Mouse (Mus musculus) forebrain, embryonic 12.5 days (tissue): Measurements from ENCODE around the gene Map3k20. TPM values are rescaled to one million over a fixed set of nuclear protein-coding genes. Genes with fewer than 3 reads are reported as not detected.

Experiments
- ATAC-seq: fragments of 200-750 bp; cut with Nextera tagmentation; 2 replicates; pipeline ENCODE4 v1.8.0; 2017; ENCODE audit warnings: moderate TSS enrichment; ENCODE audit not compliant: low FRiP score
- H3K27ac ChIP-seq: fragments of 300-500 bp; sonication (generic); 2 replicates; pipeline ENCODE4 v1.5.1; 2016; ENCODE audit warnings: mild to moderate bottlenecking
- H3K27me3 ChIP-seq: fragments of 300-500 bp; sonication (generic); 2 replicates; pipeline ENCODE4 v1.6.1; 2016; ENCODE audit warnings: mild to moderate bottlenecking
- H3K36me3 ChIP-seq: fragments of 300-500 bp; sonication (generic); replicated peaks from 2 replicates; pipeline ENCODE4 v1.6.1; 2016; ENCODE audit warnings: mild to moderate bottlenecking
- H3K4me1 ChIP-seq: fragments of 300-500 bp; sonication (generic); 2 replicates; pipeline ENCODE4 v1.6.1; 2016
- H3K4me2 ChIP-seq: fragments of 300-500 bp; sonication (generic); 2 replicates; pipeline ENCODE4 v1.6.1; 2016; ENCODE audit warnings: mild to moderate bottlenecking, moderate library complexity
- H3K4me3 ChIP-seq: fragments of 300-500 bp; sonication (generic); replicated peaks from 2 replicates; pipeline ENCODE4 v1.5.1; 2016; ENCODE audit warnings: mild to moderate bottlenecking
- H3K9ac ChIP-seq: fragments of 300-500 bp; sonication (generic); 2 replicates; pipeline ENCODE4 v1.6.1; 2016; ENCODE audit warnings: mild to moderate bottlenecking
- H3K9me3 ChIP-seq: fragments of 300-500 bp; sonication (generic); 2 replicates; pipeline ENCODE4 v1.6.1; 2016
- WGBS: fragments of 180-500 bp; shearing (Covaris S2); methylation state at CpG from one replicate; pipeline ENCODE4 v1.1.7; 2016; 5-methylcytosine and 5-hydroxymethylcytosine counted together
- polyA plus RNA-seq: library from polyadenylated mRNA; unstranded; fragments of >200 nt; fragmentation: Nextera tagmentation; extraction: Ambion mirVana; gene quantifications from 2 replicates; pipeline ENCODE4 v1.2.1, GENCODE M21; 2016

The Map3k20 gene
- polyA plus RNA-seq, 1 experiment from 2014 or later: 7.0 TPM

GRCm38 (mm10) chr2:72366503-72366902 lies 81.1 kb downstream of the Map3k20 start:
- WGBS: 94% methylated on average over 5 of the region's 5 CpGs
- Histone ChIP-seq H3K36me3 (no peaks in the 10 kb centered on the region), H3K4me1 (peaks cover 3% of the 10 kb centered on the region; the same call in 1 of the 2 replicates), H3K4me3 (no peak overlapping the region), H3K9ac (no peak overlapping the region), H3K27ac (no peak overlapping the region), H3K27me3 (no peaks in the 10 kb centered on the region), H3K9me3 (no peaks in the 10 kb centered on the region), H3K4me2 (no peak overlapping the region)
- ATAC-seq: no peak

DNA sequence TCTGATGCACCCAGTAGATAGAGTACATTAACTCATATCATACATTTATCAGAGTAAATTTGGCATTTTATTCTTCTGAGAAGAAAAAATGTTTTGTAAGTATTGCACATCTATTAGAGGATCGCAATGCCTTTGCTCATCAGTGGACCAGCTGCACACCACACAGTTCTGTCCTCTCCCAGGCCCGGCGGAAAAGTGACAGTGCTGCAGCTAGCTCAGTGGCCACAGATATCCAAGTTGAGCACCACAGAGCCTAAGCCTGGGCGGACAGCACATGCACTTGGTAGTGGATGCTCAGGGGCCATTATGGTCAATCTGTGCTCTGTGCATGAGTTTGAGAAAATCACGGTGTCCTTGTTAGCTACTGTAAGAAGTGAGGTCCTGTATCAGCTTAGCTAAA lies 82.4 kb downstream of the Map3k20 start:
- Histone ChIP-seq H3K27me3 (no peaks in the 10 kb centered on the region), H3K9me3 (no peaks in the 10 kb centered on the region), H3K4me1 (no peaks in the 10 kb centered on the region), H3K27ac (no peak overlapping the region), H3K4me3 (no peak overlapping the region), H3K9ac (no peak overlapping the region), H3K36me3 (peaks cover 3% of the 10 kb centered on the region; the same call in 1 of the 2 replicates), H3K4me2 (no peak overlapping the region)
- 94% methylated on average over 5 of the region's 5 CpGs for WGBS
- ATAC-seq: no peak

GRCm38 (mm10) chr2:72369140-72369600 lies 83.7 kb downstream of the Map3k20 start:
- no peaks in the 10 kb centered on the region for H3K9me3 ChIP-seq
- no peak overlapping the region for H3K27ac ChIP-seq
- H3K4me1 ChIP-seq: no peaks in the 10 kb centered on the region
- no peak overlapping the region for H3K4me2 ChIP-seq
- no peak overlapping the region for H3K9ac ChIP-seq
- no peaks in the 10 kb centered on the region for H3K27me3 ChIP-seq
- WGBS: 94% methylated on average over 6 of the region's 6 CpGs
- H3K4me3 ChIP-seq: no peak overlapping the region
- peaks cover 3% of the 10 kb centered on the region; the same call in 1 of the 2 replicates for H3K36me3 ChIP-seq
- no peak for ATAC-seq

- ATAC-seq: no peak
- no peaks in the 10 kb centered on the region for H3K27me3 ChIP-seq
- no peaks in the 10 kb centered on the region for H3K9me3 ChIP-seq
- H3K9ac ChIP-seq: no peak overlapping the region
- WGBS: 92% methylated on average over 13 of the region's 13 CpGs
- H3K4me2 ChIP-seq: no peak overlapping the region
- H3K4me1 ChIP-seq: no peaks in the 10 kb centered on the region
- no peak overlapping the region for H3K4me3 ChIP-seq
- H3K27ac ChIP-seq: no peak overlapping the region
- H3K36me3 ChIP-seq: peaks cover 3% of the 10 kb centered on the region; the same call in 1 of the 2 replicates
These were observed 86.7 kb downstream of the Map3k20 start for GRCm38 (mm10) chr2:72372136-72372535.

DNA sequence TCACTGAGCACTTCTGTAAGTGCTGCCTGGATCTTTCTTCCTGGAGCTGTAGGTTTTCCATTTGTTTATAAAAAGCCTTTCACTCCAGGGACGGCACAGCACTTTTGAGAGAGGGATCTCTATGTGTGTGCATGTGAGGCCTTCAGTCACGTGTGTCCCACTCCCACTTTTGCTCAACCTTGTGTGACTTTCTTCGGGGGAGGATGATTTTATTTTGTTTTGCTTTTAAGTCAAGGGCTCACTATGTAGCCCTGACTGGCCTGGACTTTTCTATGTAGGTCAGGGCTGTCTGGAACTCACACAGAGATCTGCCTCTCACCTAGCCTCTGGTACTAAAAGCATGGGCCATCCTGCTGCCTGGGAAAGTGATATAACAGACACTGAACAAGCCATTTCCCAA lies 88.6 kb downstream of the Map3k20 start:
- H3K9me3 ChIP-seq: no peaks in the 10 kb centered on the region
- ATAC-seq: no peak
- no peaks in the 10 kb centered on the region for H3K27me3 ChIP-seq
- WGBS: 77% methylated on average over 3 of the region's 3 CpGs
- H3K4me2 ChIP-seq: no peak overlapping the region
- H3K4me1 ChIP-seq: no peaks in the 10 kb centered on the region
- no peak overlapping the region for H3K27ac ChIP-seq
- no peak overlapping the region for H3K9ac ChIP-seq
- H3K36me3 ChIP-seq: peaks cover 3% of the 10 kb centered on the region; the same call in 1 of the 2 replicates
- no peak overlapping the region for H3K4me3 ChIP-seq

- Histone ChIP-seq H3K4me1 (no peaks in the 10 kb centered on the region), H3K4me2 (no peak overlapping the region), H3K9me3 (no peaks in the 10 kb centered on the region), H3K27ac (no peak overlapping the region), H3K36me3 (peaks cover 3% of the 10 kb centered on the region; the same call in 1 of the 2 replicates), H3K4me3 (no peak overlapping the region), H3K9ac (no peak overlapping the region), H3K27me3 (no peaks in the 10 kb centered on the region)
- 86% methylated on average over 3 of the region's 3 CpGs for WGBS
- no peak for ATAC-seq
These were observed 90.4 kb downstream of the Map3k20 start for GRCm38 (mm10) chr2:72375877-72376276.

DNA sequence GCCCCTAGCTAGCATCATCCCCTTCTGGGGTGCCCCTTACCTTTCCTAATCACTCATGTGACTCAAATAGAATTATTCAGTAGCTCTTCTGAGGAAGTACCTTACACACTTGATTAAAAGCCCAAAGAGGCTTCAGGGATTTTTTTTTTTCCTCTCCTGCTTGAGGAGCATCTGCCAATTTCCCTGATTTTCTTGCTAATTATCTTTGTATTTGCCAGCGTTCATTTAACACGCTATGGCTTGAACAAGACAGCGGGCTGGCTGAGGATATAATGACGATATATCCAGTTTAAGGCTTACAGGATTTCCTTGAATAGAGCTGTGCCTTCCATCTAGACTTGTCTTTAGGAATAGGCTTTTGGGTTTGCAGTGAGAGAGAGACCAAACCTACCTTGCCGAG lies 91.5 kb downstream of the Map3k20 start:
- Histone ChIP-seq H3K4me1 (no peaks in the 10 kb centered on the region), H3K36me3 (no peaks in the 10 kb centered on the region), H3K27me3 (no peaks in the 10 kb centered on the region), H3K9ac (no peak overlapping the region), H3K4me3 (no peak overlapping the region), H3K27ac (no peak overlapping the region), H3K4me2 (no peak overlapping the region), H3K9me3 (no peaks in the 10 kb centered on the region)
- ATAC-seq: no peak
- WGBS: 84% methylated on average over 5 of the region's 5 CpGs

GRCm38 (mm10) chr2:72379425-72379824 lies 94.0 kb downstream of the Map3k20 start:
- Histone ChIP-seq H3K27ac (no peak overlapping the region), H3K36me3 (no peaks in the 10 kb centered on the region), H3K4me3 (no peak overlapping the region), H3K27me3 (no peaks in the 10 kb centered on the region), H3K4me2 (no peak overlapping the region), H3K9me3 (no peaks in the 10 kb centered on the region), H3K4me1 (no peaks in the 10 kb centered on the region), H3K9ac (no peak overlapping the region)
- no peak for ATAC-seq
- WGBS: 94% methylated on average over 11 of the region's 11 CpGs

GRCm38 (mm10) chr2:72382662-72383061 lies 97.2 kb downstream of the Map3k20 start:
- ATAC-seq: no peak
- no peak overlapping the region for H3K4me3 ChIP-seq
- WGBS: 79% methylated on average over 6 of the region's 6 CpGs
- no peaks in the 10 kb centered on the region for H3K27me3 ChIP-seq
- no peaks in the 10 kb centered on the region for H3K9me3 ChIP-seq
- no peak overlapping the region for H3K9ac ChIP-seq
- H3K4me2 ChIP-seq: no peak overlapping the region
- H3K27ac ChIP-seq: no peak overlapping the region
- no peaks in the 10 kb centered on the region for H3K36me3 ChIP-seq
- H3K4me1 ChIP-seq: no peaks in the 10 kb centered on the region

DNA sequence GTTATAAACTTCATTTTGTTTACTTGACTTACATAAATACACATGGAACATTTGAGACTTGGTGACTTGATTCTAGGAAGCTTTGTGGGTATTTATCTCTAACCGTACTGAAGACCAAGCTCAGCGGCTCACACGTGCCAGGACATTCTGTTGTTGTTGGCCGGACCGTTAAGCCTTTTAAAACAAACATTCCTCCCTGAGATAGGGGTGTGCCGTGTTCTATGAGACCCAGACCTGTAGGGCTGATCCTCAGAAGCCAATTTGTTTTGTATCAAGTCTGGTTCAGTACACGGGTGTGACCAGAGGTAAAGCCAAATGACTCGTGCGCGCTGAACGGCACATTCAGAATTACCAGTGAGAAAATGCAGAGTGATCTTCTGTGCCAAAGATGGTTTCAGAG lies 97.9 kb downstream of the Map3k20 start:
- Histone ChIP-seq H3K4me2 (no peak overlapping the region), H3K9me3 (no peaks in the 10 kb centered on the region), H3K36me3 (no peaks in the 10 kb centered on the region), H3K9ac (no peak overlapping the region), H3K4me3 (no peak overlapping the region), H3K4me1 (no peaks in the 10 kb centered on the region), H3K27ac (no peak overlapping the region), H3K27me3 (no peaks in the 10 kb centered on the region)
- 75% methylated on average over 11 of the region's 11 CpGs for WGBS
- ATAC-seq: no peak

DNA sequence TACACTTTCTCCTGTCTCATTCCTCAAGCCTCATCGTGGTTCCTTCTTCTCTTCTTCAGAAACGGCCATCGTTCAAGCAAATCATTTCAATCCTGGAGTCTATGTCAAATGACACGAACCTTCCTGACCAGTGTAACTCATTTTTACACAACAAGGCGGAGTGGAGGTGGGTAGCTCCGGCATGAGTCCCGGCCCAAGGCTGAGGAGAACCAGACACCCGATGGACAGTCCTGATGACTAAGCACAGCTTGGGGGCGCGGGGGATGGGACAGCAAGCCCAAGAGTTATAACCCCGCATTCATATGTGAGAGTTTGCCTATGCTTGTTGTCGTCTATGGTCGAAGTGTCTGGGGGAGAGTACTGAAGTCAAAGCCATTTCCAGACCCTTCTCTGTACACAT lies 104.0 kb downstream of the Map3k20 start:
- no peak overlapping the region for H3K9ac ChIP-seq
- peaks cover 18% of the 10 kb centered on the region for H3K4me1 ChIP-seq
- no peak for ATAC-seq
- 93% methylated on average over 13 of the region's 13 CpGs for WGBS
- no peaks in the 10 kb centered on the region for H3K9me3 ChIP-seq
- H3K4me3 ChIP-seq: no peak overlapping the region
- H3K36me3 ChIP-seq: no peaks in the 10 kb centered on the region
- no peaks in the 10 kb centered on the region for H3K27me3 ChIP-seq
- no peak overlapping the region for H3K4me2 ChIP-seq
- no peak overlapping the region for H3K27ac ChIP-seq

DNA sequence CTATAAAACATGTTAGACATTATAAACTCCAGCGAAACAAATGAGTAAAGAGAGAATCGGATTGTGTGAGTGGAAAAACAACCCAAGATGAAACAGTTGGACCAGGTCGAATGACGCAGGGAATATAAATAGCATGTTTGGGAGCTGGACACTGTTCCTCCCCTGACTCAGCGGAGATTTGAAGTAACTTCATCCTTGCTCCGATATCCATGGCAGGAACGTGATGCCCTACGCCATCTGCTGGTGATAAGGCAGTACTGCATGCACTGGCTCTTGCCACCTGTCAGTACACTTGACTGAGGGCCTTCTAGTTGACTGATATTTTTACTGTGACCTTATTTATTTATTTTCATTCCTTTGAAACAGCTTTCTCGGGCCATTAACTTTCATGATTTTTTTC lies 104.5 kb downstream of the Map3k20 start:
- Histone ChIP-seq H3K27ac (no peak overlapping the region), H3K36me3 (no peaks in the 10 kb centered on the region), H3K9ac (no peak overlapping the region), H3K9me3 (no peaks in the 10 kb centered on the region), H3K4me3 (no peak overlapping the region), H3K4me2 (no peak overlapping the region), H3K4me1 (peaks cover 18% of the 10 kb centered on the region), H3K27me3 (no peaks in the 10 kb centered on the region)
- 23% methylated on average over 9 of the region's 9 CpGs for WGBS
- no peak for ATAC-seq

- no peak overlapping the region for H3K27ac ChIP-seq
- 84% methylated on average over 6 of the region's 6 CpGs for WGBS
- peaks cover 18% of the 10 kb centered on the region for H3K4me1 ChIP-seq
- no peak overlapping the region for H3K4me2 ChIP-seq
- ATAC-seq: no peak
- no peaks in the 10 kb centered on the region for H3K27me3 ChIP-seq
- H3K36me3 ChIP-seq: no peaks in the 10 kb centered on the region
- 0 out of 2 replicates have a peak overlapping the region, but pooled peaks have one; percentile 12 for H3K9ac ChIP-seq
- H3K9me3 ChIP-seq: peaks cover 4% of the 10 kb centered on the region; the same call in 1 of the 2 replicates
- no peak overlapping the region for H3K4me3 ChIP-seq
These were observed 105.0 kb downstream of the Map3k20 start for GRCm38 (mm10) chr2:72390474-72390873.
